Mouse (Mus musculus): ENCODE results near the gene Adamts9.

Adamts9 gene

DNA sequence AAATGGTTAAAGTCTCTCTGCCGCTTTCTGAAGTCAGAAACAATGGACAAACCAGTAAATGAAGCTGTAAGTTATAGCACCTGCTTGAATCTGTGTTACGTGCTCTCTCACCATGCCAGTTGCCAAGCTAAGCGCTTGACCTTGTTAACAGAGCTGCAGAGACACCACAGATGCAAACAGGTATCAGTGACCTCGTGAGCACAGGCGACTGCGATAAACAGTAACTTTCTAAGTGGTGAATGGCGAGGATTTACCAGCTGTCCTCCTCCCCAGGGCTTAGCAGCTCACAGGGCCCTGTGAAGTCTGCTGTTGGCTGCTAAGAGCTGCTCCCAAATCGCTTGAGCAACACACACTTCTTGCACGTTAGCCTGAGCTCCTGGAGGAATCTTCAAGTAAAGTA lies 80.7 kb downstream of the Adamts9 start:
- DNase-seq (ENCODE audit: low read depth, low spot score) = no peak

DNA sequence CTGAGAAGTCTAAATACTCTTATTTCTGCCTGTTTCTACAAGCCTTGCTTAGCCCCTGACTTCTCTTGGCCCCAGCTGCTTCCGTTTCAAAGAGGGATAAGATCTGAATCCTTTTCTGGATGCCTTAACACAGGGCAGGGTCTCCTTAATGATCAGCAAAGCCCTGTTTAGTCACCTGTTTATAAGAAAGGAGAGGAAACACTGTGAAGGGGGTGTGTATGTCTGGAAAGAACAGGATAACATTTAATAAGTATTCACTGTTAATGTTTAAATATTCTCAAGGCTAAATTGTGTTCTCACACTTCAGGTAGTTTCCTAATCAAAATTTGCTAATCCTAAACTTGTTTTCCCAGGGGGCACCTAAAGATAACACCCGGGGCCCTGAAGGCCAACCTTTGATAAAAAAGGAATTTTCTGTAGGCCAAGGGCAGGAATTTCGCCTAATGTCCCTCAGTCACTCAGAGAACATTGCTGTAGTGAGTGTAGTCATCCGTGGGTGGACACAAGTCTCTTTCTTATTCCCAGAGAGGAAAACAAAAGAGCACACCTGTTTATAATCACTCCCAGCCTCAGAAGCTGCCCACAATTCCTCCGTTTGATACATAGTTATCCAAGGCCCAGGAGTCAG lies 82.9 kb downstream of the Adamts9 start:
- no peak for DNase-seq (ENCODE audit: low read depth, low spot score)

DNA sequence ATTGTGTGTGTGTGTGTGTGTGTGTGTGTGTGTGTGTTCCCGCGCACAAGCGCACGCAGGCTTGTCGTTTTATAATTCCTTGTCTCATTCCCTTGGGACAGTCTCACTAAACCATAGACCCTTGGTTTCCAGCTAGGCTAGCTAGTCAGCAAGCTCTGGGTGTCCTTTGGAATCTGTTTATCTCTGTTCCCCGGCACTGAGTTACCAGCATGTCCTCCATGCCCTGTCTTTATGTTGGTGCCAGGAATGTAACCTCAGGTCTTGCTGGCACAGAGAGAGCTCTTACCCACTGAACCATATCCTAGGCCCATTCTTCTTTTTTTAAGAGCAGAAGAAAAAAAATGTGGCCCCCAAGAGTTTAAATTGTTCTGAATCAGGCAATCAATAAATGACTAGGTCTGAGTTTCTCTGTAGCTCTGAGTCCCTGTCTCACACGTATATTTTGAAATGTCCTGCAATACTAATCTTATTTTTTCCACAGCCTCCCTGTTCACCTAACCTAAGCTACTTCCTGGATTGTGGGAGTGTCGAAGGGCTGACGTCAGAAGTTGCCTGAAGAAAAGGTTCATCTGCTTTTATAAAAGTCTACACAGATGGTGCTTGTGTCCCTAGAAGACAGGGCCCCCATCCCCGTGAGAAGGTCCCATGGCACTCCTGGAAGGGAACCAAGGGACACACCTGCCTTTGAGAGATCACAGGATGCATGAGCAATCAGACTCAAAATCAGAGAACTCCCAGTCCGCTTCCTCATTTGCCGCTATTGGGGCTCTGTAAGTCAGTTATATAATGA lies 84.4 kb downstream of the Adamts9 start:
- DNase-seq (ENCODE audit: low read depth, low spot score) = no peak

GRCm38 (mm10) chr6:92857761-92858160 lies 85.5 kb downstream of the Adamts9 start:
- DNase-seq (ENCODE audit: low read depth, low spot score) = no peak

- DNase-seq (ENCODE audit: low read depth, low spot score) = no peak
These were observed 88.4 kb downstream of the Adamts9 start for GRCm38 (mm10) chr6:92854873-92855272.

DNA sequence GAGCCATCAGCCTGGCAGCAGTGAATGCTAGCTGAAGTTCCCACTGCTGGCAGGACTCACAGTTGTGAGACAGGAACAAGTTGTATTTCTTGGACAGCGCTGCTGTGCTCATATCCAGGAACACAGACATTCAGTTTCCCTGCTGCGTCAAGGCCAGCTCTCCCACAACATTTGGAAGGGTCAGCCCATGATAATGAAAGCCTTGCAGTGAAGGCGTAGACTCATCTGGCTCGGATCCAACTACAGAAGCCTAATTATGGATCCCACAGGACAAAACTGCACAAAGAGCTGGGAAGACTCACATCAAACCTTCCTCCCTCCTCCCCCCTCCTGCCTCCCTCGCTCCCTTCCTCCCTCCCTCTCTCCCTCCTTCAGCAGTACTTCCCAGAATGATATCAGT lies 93.0 kb downstream of the Adamts9 start:
- peak; percentile 64 for DNase-seq (ENCODE audit: low read depth, low spot score)

- no peak for DNase-seq (ENCODE audit: low read depth, low spot score)
These were observed 94.1 kb downstream of the Adamts9 start for GRCm38 (mm10) chr6:92849208-92849607.

- DNase-seq (ENCODE audit: low read depth, low spot score) = no peak
These were observed 96.7 kb downstream of the Adamts9 start for GRCm38 (mm10) chr6:92846614-92847013.

GRCm38 (mm10) chr6:92845898-92846297 lies 97.4 kb downstream of the Adamts9 start:
- DNase-seq (ENCODE audit: low read depth, low spot score) = peak; percentile 5

- no peak for DNase-seq (ENCODE audit: low read depth, low spot score)
These were observed 99.8 kb downstream of the Adamts9 start for GRCm38 (mm10) chr6:92843474-92843873.

DNA sequence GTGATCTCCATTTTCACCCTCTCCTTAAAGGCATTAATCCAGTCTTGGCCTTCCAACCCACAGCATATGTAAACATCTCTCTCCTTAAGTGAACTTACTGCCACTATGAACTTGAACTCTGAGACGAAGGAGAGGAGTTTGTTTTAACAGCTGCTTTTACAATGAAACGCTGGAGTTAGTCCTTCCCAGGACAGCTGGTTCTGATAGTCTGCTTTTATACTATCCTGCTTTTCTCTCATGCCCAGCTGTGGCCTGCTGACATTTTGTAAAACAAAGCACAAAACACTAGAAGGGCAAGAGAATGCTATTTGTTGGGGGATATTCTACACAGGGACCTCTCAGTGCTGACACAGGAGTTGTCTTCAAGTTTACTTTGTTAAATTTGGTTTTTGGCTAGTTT lies 101.3 kb downstream of the Adamts9 start:
- no peak for DNase-seq (ENCODE audit: low read depth, low spot score)

- no peak for DNase-seq (ENCODE audit: low read depth, low spot score)
These were observed 112.2 kb downstream of the Adamts9 start for GRCm38 (mm10) chr6:92831106-92831505.

GRCm38 (mm10) chr6:92829148-92829547 lies 114.1 kb downstream of the Adamts9 start:
- no peak for DNase-seq (ENCODE audit: low read depth, low spot score)

GRCm38 (mm10) chr6:92827360-92827759 lies 115.9 kb downstream of the Adamts9 start:
- no peak for DNase-seq (ENCODE audit: low read depth, low spot score)

- DNase-seq (ENCODE audit: low read depth, low spot score) = no peak
These were observed 116.7 kb downstream of the Adamts9 start for GRCm38 (mm10) chr6:92826561-92826960.

- DNase-seq (ENCODE audit: low read depth, low spot score) = no peak
These were observed 119.3 kb downstream of the Adamts9 start for GRCm38 (mm10) chr6:92823991-92824390.

GRCm38 (mm10) chr6:92822006-92822405 lies 121.3 kb downstream of the Adamts9 start:
- DNase-seq (ENCODE audit: low read depth, low spot score) = no peak

- no peak for DNase-seq (ENCODE audit: low read depth, low spot score)
These were observed 121.7 kb downstream of the Adamts9 start for GRCm38 (mm10) chr6:92821606-92822005.

- DNase-seq (ENCODE audit: low read depth, low spot score) = no peak
These were observed 125.6 kb downstream of the Adamts9 start for GRCm38 (mm10) chr6:92817661-92818060.

- no peak for DNase-seq (ENCODE audit: low read depth, low spot score)
These were observed 127.0 kb downstream of the Adamts9 start, which contains the start of gene A730049H05Rik for GRCm38 (mm10) chr6:92816311-92816751. A730049H05Rik (plus strand) TSS chr6:92816478.

DNA sequence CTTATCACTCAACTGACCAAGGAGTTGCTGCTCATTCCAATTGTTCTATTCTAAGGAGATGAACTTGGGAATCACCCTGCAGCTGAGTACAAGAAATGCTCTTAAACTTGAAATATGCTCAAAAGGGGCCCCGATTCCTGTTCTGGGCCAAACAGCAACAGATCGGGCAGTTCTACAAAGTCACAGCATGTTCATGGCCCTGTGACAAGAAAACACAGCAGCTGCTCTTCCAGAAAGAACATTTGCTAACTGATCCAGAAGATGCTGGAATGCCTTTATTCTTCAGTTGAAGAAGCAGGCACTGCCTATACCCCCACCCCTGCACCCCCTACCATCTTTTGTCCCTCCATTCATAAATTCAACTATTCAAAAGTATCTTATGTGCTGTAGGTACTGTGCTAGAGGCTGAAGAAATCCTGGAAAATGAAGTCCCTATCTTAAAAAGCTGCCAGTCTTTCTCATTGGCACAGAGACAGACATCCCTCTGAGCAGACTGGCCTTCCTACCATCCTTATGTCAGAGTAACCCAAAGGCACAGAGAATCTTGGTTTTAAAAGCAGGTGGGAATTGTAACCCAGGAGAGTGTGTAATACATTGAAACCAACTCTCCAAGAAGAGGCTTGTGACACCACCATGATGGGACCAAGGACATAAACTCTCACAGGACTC lies 130.5 kb downstream of the Adamts9 start:
- DNase-seq (ENCODE audit: low read depth, low spot score) = no peak

DNA sequence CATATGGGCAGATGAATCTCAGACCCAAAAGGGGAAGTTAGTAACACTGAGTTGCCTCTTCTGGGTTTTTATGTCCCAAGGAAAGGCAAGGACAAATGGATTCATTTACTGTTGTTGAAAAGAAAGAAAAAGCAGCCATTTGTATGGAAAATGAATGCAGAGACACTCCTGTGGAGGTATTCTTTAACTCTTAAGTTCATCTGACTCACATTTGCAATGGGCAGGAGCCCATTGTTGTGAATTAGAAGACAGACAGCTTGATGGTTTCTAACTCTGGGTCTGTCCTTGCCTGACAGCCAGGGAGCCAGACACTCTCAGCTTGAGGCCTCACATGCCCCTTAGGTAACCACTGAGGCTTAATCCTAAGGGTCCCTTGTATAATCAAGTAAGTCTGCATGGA lies 131.7 kb downstream of the Adamts9 start:
- DNase-seq (ENCODE audit: low read depth, low spot score) = no peak

GRCm38 (mm10) chr6:92810628-92811027 lies 132.7 kb downstream of the Adamts9 start:
- DNase-seq (ENCODE audit: low read depth, low spot score) = no peak
